Mouse (Mus musculus): ENCODE measurements around the gene Klf3. TPM values are rescaled to one million over a fixed set of nuclear protein-coding genes. Genes with fewer than 3 reads are reported as not detected.

Klf3 gene
- polyA plus RNA-seq, 1 experiment, result not detected

DNA sequence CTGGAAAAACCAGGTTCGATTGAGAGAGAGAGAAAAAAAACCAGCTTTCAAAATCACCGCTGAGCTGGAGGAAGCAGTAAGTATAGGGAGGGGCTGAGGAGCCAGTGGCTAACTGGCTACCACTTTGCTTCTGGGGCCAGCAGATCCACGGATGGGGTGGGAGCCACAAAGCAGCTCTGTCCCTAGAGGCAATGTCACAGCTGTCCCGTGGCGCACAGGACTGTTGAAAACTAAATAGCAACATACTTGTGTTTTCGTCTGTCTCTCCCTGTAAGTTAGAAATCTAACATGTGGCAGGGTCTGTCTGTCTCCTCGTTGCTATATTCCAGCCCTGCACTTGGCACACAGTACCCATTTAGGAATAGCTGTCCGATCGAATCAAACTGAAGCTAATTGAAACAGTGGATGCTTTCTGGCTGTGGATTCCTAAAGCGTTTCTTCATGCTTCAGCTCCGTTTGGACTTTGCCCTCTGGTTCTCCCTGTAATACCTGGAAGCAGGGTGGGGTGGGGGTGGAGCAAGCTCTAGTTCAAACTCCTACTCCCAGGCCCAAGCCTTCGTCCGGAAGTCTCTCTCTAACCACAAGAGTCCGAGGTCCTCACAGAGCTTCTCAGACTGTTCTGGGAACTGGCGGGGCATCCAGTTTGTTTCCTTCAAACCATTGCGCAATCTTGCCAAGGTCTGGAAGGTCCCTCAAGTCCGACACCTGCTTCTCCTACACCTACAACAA, 58.4 kb downstream of the Klf3 start:
- TF ChIP-seq CTCF (IDR thresholded peaks at IDR 0.05; ENCODE audit: insufficient read depth, low read depth, low read length), result no peak
- TF ChIP-seq POLR2A (IDR thresholded peaks at IDR 0.05; ENCODE audit: insufficient read depth, low read depth, low read length), result no peak
- no peak overlapping the region for H3K4me3 ChIP-seq (ENCODE audit: insufficient read depth, low read depth, low read length)
- no peak overlapping the region for H3K27ac ChIP-seq (ENCODE audit: insufficient read depth, low read depth, low read length)
- peaks cover 6% of the 10 kb centered on the region; the same call in 1 of the 2 replicates for H3K4me1 ChIP-seq (ENCODE audit: control insufficient read depth, insufficient read depth, low read length)
- 64% methylated on average over 17 of the region's 17 CpGs for whole genome bisulfite sequencing

DNA sequence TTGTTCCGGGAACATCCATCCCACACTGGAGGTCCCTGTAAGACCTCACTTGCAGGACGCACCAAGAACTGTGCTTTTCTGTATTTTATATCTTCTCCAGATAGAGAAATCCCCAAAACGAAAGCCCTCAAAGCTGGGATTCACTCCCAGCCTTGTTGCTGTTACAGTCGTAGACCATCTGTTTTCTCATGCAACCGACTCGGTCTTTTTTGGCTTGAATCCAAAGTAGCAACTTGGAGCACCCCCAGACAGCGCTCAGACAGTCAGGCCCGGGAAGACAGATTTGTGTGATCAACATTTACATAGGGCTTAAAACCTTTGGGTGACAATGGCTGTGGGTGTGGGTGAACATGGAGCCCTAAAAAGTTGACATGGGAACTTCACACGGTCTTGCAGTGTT, 59.1 kb downstream of the Klf3 start:
- TF ChIP-seq POLR2A (IDR thresholded peaks at IDR 0.05; ENCODE audit: insufficient read depth, low read depth, low read length), result no peak
- TF ChIP-seq CTCF (IDR thresholded peaks at IDR 0.05; ENCODE audit: insufficient read depth, low read depth, low read length), result no peak

DNA sequence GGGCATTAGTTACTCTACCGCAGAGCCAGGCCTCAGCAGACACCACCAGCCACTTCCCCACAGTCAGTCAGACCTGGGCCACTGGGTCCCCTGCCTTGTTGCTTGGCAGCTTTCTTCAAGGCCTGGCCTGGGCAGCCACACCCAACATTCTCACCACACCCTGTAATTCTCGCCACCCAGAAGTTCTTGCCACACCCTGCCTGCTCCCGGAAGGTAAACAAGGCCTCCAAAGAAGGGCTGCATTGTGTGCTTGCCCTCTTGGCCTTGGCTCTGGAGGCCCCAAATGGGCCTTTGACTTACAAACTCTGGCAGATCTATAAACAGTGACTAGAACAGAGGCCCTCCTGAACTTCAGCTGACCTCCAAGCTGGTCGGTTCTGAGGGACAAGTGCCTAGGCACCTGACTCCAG, 61.5 kb downstream of the Klf3 start:
- H3K4me1 ChIP-seq (ENCODE audit: control insufficient read depth, insufficient read depth, low read length), result peaks cover 6% of the 10 kb centered on the region; the same call in 1 of the 2 replicates
- no peak overlapping the region for H3K27ac ChIP-seq (ENCODE audit: insufficient read depth, low read depth, low read length)
- TF ChIP-seq POLR2A (IDR thresholded peaks at IDR 0.05; ENCODE audit: insufficient read depth, low read depth, low read length) (no peak), CTCF (IDR thresholded peaks at IDR 0.05; ENCODE audit: insufficient read depth, low read depth, low read length) (no peak)
- H3K4me3 ChIP-seq (ENCODE audit: insufficient read depth, low read depth, low read length), result no peak overlapping the region
- 73% methylated on average over 4 of the region's 4 CpGs for WGBS

More for the DNA sequence above, 59.1 kb downstream of the Klf3 start:
- no peak overlapping the region for H3K4me3 ChIP-seq (ENCODE audit: insufficient read depth, low read depth, low read length)
- WGBS, result 45% methylated on average over 9 of the region's 9 CpGs
- no peak overlapping the region for H3K27ac ChIP-seq (ENCODE audit: insufficient read depth, low read depth, low read length)
- H3K4me1 ChIP-seq (ENCODE audit: control insufficient read depth, insufficient read depth, low read length), result peaks cover 6% of the 10 kb centered on the region; the same call in 1 of the 2 replicates

DNA sequence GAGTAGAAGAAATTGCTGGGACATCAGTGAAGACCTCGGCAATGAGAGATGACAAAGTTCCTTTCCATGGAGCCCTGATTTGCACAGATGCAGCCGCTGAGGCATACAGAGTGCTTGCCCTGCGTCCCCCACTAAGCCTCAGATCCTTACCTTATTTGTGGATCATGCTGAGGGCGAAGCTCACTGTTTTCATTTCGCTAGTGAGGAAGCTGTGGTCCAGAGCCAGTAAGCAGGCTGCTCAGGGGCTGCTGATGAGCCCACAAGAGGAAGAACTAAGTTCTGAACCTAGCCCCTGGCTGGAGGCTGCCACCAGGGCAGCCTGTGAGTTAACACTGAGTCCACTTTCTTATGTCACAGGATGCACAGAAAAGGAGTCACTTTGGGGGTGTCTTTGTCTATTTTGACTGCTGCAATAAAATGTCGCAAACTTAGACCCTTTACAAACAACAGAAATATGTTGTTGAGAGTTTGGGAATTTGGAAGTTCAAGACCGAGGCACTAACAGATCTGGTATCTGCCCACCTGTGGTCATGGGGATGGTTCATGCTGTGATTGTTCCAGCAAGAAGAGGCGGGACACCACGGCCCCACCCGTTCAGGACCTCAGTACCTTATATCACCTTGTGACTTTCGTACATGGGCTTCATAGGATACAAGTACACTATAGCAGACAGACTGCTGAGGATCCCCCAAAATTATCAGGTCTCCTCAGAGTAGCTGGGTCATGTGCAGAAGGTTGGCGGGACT, 62.2 kb downstream of the Klf3 start:
- no peak overlapping the region for H3K4me3 ChIP-seq (ENCODE audit: insufficient read depth, low read depth, low read length)
- H3K27ac ChIP-seq (ENCODE audit: insufficient read depth, low read depth, low read length), result no peak overlapping the region
- WGBS, result 91% methylated on average over 12 of the region's 12 CpGs
- H3K4me1 ChIP-seq (ENCODE audit: control insufficient read depth, insufficient read depth, low read length), result peaks cover 6% of the 10 kb centered on the region; the same call in 1 of the 2 replicates
- no peak for TF ChIP-seq CTCF (IDR thresholded peaks at IDR 0.05; ENCODE audit: insufficient read depth, low read depth, low read length)
- no peak for TF ChIP-seq POLR2A (IDR thresholded peaks at IDR 0.05; ENCODE audit: insufficient read depth, low read depth, low read length)

DNA sequence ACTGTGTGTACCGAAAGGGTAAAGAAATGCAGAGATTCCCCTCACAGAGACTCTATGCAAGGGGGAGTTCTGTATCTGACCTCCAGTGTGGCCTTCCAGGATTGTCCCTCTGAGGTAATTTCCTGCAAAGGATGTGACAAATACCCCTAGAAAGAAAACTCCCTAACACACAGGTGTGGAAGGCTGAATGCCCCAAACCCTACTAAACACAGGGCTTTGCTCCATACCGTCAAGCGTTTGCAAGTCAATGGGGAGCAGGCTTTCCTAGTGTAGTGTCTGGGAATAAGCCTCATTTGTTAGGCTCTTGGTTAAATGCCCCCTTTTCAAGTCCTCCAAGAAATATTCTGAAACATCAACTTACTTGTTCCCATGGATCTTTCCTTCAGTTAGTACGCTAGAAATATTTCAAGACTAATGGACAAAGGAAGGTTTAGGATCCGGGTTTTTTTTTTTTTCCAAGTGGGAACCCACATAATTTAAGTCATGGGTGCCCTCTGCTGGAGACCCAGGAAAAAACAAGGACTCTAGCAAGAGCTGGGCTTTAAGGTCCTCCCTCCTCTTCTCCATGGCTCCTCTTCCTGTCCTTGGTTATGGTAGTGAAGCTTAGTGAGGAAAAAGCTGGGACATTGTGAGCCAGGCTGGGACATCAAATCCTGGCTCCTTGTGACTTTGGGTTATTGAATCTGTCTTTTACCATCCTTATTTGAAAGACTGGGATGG, 63.3 kb downstream of the Klf3 start:
- peaks cover 6% of the 10 kb centered on the region; the same call in 1 of the 2 replicates for H3K4me1 ChIP-seq (ENCODE audit: control insufficient read depth, insufficient read depth, low read length)
- TF ChIP-seq CTCF (IDR thresholded peaks at IDR 0.05; ENCODE audit: insufficient read depth, low read depth, low read length), result no peak
- no peak for TF ChIP-seq POLR2A (IDR thresholded peaks at IDR 0.05; ENCODE audit: insufficient read depth, low read depth, low read length)
- no peak overlapping the region for H3K27ac ChIP-seq (ENCODE audit: insufficient read depth, low read depth, low read length)
- WGBS, result 42% methylated on average over 5 of the region's 5 CpGs
- H3K4me3 ChIP-seq (ENCODE audit: insufficient read depth, low read depth, low read length), result no peak overlapping the region

DNA sequence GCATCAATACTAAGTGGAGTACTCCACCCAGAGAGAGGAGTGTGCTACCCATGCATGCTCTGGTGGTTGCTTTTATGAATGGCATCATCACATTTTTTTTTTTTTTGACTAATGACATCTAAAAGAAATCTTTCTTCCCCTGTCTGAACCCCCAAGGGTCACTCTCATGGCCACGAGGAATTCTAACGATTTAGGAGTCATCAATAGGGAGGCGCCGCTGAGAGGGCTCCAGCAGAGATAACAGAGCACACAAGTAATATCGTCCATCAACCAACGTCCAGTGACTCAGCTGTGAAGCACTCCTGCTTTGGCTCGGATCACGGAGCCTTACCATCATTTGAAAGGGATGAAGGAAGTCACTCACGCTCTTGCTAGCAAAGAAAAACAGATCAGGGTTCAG, 63.9 kb downstream of the Klf3 start:
- Histone ChIP-seq H3K27ac (ENCODE audit: insufficient read depth, low read depth, low read length) (no peak overlapping the region), H3K4me3 (ENCODE audit: insufficient read depth, low read depth, low read length) (no peak overlapping the region), H3K4me1 (ENCODE audit: control insufficient read depth, insufficient read depth, low read length) (0 out of 2 replicates have a peak, but pooled peaks cover 2% of the 10 kb centered on the region)
- TF ChIP-seq POLR2A (IDR thresholded peaks at IDR 0.05; ENCODE audit: insufficient read depth, low read depth, low read length) (no peak), CTCF (IDR thresholded peaks at IDR 0.05; ENCODE audit: insufficient read depth, low read depth, low read length) (no peak)
- 72% methylated on average over 9 of the region's 9 CpGs for WGBS

DNA sequence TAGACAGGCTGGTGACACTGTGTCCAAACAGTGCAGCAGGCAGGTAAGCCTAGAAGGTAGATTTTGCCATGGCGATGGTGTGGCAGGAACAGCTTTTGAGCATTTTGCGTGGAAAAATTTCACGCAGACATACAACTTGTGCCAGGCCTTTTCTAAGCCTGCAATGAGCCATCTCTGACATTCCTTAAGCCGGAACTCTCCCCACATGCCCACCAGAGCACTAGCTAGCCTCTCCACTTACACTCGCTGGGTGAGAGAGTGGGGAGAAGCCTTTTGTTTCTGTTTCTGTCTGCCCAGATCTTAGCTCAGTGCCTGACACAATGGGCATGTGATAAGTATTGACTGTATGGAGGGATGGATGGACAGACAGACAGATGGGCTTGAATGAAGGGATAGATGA, 64.4 kb downstream of the Klf3 start:
- no peaks in the 10 kb centered on the region for H3K4me1 ChIP-seq (ENCODE audit: control insufficient read depth, insufficient read depth, low read length)
- no peak overlapping the region for H3K27ac ChIP-seq (ENCODE audit: insufficient read depth, low read depth, low read length)
- no peak for TF ChIP-seq CTCF (IDR thresholded peaks at IDR 0.05; ENCODE audit: insufficient read depth, low read depth, low read length)
- no peak overlapping the region for H3K4me3 ChIP-seq (ENCODE audit: insufficient read depth, low read depth, low read length)
- 95% methylated on average over 5 of the region's 5 CpGs for WGBS

DNA sequence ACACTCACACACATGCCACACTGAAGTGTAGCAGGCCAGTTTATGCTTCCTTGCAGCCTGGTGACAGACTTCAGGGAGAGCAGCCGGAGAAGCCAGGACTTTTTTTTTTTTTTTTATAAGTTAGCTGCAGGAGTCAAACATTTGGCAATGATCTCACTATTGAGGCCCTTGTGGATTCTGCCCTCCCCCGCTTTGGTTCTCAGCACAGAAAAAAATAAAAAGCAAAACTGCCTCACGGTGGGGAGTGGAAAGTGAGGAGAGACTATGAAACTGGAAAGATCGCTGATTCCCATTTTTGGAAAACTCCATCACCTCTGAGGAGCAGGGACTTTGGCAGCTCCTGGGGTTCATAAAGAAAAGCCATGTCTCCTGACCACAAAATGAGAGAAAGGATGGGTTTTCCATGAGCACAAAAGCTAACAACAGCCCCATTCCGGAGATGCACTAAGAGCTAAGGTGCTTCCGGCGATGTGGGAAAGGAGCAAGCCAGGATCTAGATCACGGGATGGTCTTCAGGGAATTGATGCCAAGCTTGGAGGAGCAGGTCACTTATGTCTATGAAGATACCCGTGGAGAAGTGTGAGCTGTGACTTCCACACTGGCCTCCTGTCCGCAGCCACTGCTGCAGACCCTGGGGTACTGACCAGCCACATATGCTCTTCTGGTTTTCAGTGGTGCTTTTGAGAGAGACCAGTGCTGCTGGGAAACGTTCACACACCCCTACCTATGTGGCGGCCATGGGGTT, 73.1 kb downstream of the Klf3 start:
- H3K4me3 ChIP-seq (ENCODE audit: insufficient read depth, low read depth, low read length), result no peak overlapping the region
- H3K27ac ChIP-seq (ENCODE audit: insufficient read depth, low read depth, low read length), result no peak overlapping the region
- WGBS, result 74% methylated on average over 12 of the region's 12 CpGs
- H3K4me1 ChIP-seq (ENCODE audit: control insufficient read depth, insufficient read depth, low read length), result peaks cover 9% of the 10 kb centered on the region
- TF ChIP-seq CTCF (IDR thresholded peaks at IDR 0.05; ENCODE audit: insufficient read depth, low read depth, low read length) (no peak), POLR2A (IDR thresholded peaks at IDR 0.05; ENCODE audit: insufficient read depth, low read depth, low read length) (no peak)
